Mouse (Mus musculus) E14TG2a.4 (cell line): Measurements from ENCODE around the gene Gng7.

Experiments
- H3K27me3 ChIP-seq: 2 replicates; pipeline ENCODE4 v1.6.1; 2014; ENCODE audit warnings: low read length, control low read depth; ENCODE audit not compliant: insufficient read depth
- H3K36me3 ChIP-seq: 2 replicates; pipeline ENCODE4 v1.6.1; 2014; ENCODE audit warnings: low read length, control low read depth; ENCODE audit not compliant: insufficient read depth
- H3K4me1 ChIP-seq: replicated peaks from 2 replicates; pipeline ENCODE4 v1.6.1; 2014; ENCODE audit warnings: low read depth, low read length, control low read depth
- H3K4me3 ChIP-seq: replicated peaks from 2 replicates; pipeline ENCODE4 v1.5.1; 2014; ENCODE audit warnings: mild to moderate bottlenecking, low read length
- H3K9me3 ChIP-seq: 2 replicates; pipeline ENCODE4 v1.6.1; 2014; ENCODE audit warnings: low read length, control low read depth
- CTCF ChIP-seq: conservative IDR thresholded peaks from 2 replicates; pipeline ENCODE4 v1.5.1; 2014; ENCODE audit warnings: low read length
- NANOG ChIP-seq: IDR thresholded peaks from 2 replicates; pipeline ENCODE4 v1.6.1; 2014; ENCODE audit warnings: borderline replicate concordance, low read length, mixed read lengths
- POU5F1 ChIP-seq: IDR thresholded peaks from 2 replicates; pipeline ENCODE4 v1.6.1; 2014; ENCODE audit warnings: low read length, borderline replicate concordance

Gene Gng7

GRCm38 (mm10) chr10:81021547-81022110, 6.9 kb upstream of the Gng7 start:
- Histone ChIP-seq H3K4me1 (peaks cover 66% of the 10 kb centered on the region), H3K27me3 (peaks cover 26% of the 10 kb centered on the region), H3K36me3 (0 out of 2 replicates have a peak, but pooled peaks cover 4% of the 10 kb centered on the region), H3K9me3 (no peaks in the 10 kb centered on the region), H3K4me3 (peak overlapping the region; percentile 65)
- TF ChIP-seq NANOG (no peak), POU5F1 (no peak), CTCF (no peak)

- Histone ChIP-seq H3K4me1 (peaks cover 60% of the 10 kb centered on the region), H3K36me3 (0 out of 2 replicates have a peak, but pooled peaks cover 4% of the 10 kb centered on the region), H3K9me3 (no peaks in the 10 kb centered on the region), H3K27me3 (peaks cover 18% of the 10 kb centered on the region), H3K4me3 (no peak overlapping the region)
- TF ChIP-seq CTCF (no peak), NANOG (no peak), POU5F1 (no peak)
Measured at GRCm38 (mm10) chr10:81020207-81020606, 5.5 kb upstream of the Gng7 start.

GRCm38 (mm10) chr10:81019687-81020086, 4.9 kb upstream of the Gng7 start:
- peaks cover 59% of the 10 kb centered on the region for H3K4me1 ChIP-seq
- peak overlapping the region; percentile 66 for H3K4me3 ChIP-seq
- H3K9me3 ChIP-seq = no peaks in the 10 kb centered on the region
- TF ChIP-seq NANOG (no peak), CTCF (no peak), POU5F1 (no peak)
- H3K27me3 ChIP-seq = peaks cover 15% of the 10 kb centered on the region
- 0 out of 2 replicates have a peak, but pooled peaks cover 4% of the 10 kb centered on the region for H3K36me3 ChIP-seq

GRCm38 (mm10) chr10:81018326-81018725, 3.6 kb upstream of the Gng7 start:
- TF ChIP-seq POU5F1 (no peak), NANOG (no peak), CTCF (no peak)
- Histone ChIP-seq H3K36me3 (0 out of 2 replicates have a peak, but pooled peaks cover 4% of the 10 kb centered on the region), H3K9me3 (no peaks in the 10 kb centered on the region), H3K27me3 (peaks cover 11% of the 10 kb centered on the region; the same call in 1 of the 2 replicates), H3K4me1 (peaks cover 58% of the 10 kb centered on the region), H3K4me3 (peak overlapping the region; percentile 66)

GRCm38 (mm10) chr10:81016645-81017044, 1.9 kb upstream of the Gng7 start:
- H3K9me3 ChIP-seq = no peaks in the 10 kb centered on the region
- TF ChIP-seq CTCF = peak; percentile 98
- no peak for TF ChIP-seq POU5F1
- TF ChIP-seq NANOG = no peak
- peaks cover 57% of the 10 kb centered on the region for H3K4me1 ChIP-seq
- H3K4me3 ChIP-seq = no peak overlapping the region
- H3K27me3 ChIP-seq = 0 out of 2 replicates have a peak, but pooled peaks cover 3% of the 10 kb centered on the region
- 0 out of 2 replicates have a peak, but pooled peaks cover 4% of the 10 kb centered on the region for H3K36me3 ChIP-seq

- TF ChIP-seq NANOG = no peak
- TF ChIP-seq CTCF = no peak
- TF ChIP-seq POU5F1 = no peak
- H3K4me1 ChIP-seq = peaks cover 56% of the 10 kb centered on the region
- 0 out of 2 replicates have a peak, but pooled peaks cover 4% of the 10 kb centered on the region for H3K36me3 ChIP-seq
- H3K4me3 ChIP-seq = no peak overlapping the region
- 0 out of 2 replicates have a peak, but pooled peaks cover 3% of the 10 kb centered on the region for H3K27me3 ChIP-seq
- no peaks in the 10 kb centered on the region for H3K9me3 ChIP-seq
Measured at GRCm38 (mm10) chr10:81015666-81016065, 921 bp upstream of the Gng7 start.

GRCm38 (mm10) chr10:81010851-81011250, 3.9 kb downstream of the Gng7 start:
- Histone ChIP-seq H3K36me3 (no peaks in the 10 kb centered on the region), H3K9me3 (no peaks in the 10 kb centered on the region), H3K4me3 (no peak overlapping the region), H3K4me1 (peaks cover 41% of the 10 kb centered on the region), H3K27me3 (0 out of 2 replicates have a peak, but pooled peaks cover 3% of the 10 kb centered on the region)
- TF ChIP-seq NANOG (no peak), POU5F1 (no peak), CTCF (no peak)

GRCm38 (mm10) chr10:81007240-81007639, 7.5 kb downstream of the Gng7 start:
- H3K4me3 ChIP-seq = no peak overlapping the region
- no peak for TF ChIP-seq CTCF
- TF ChIP-seq NANOG = no peak
- TF ChIP-seq POU5F1 = no peak
- H3K9me3 ChIP-seq = no peaks in the 10 kb centered on the region
- no peaks in the 10 kb centered on the region for H3K36me3 ChIP-seq
- no peaks in the 10 kb centered on the region for H3K27me3 ChIP-seq
- peaks cover 33% of the 10 kb centered on the region for H3K4me1 ChIP-seq
